Mouse (Mus musculus) layer of hippocampus, postnatal 10 days (tissue): ENCODE data around the gene Ifnl3. TPM values are rescaled to one million over a fixed set of nuclear protein-coding genes. Genes with fewer than 3 reads are reported as not detected.
A peak's percentile ranks its signal among the peaks of the same experiment; 100 is the strongest.
"Not testable (repeated sequence)": the region's sequence is repeated elsewhere in the genome, so short reads cannot be mapped to it uniquely, and the experiment has no call there.

Experiments
- DNase-seq, 2 experiments: peaks; one replicate each; pipeline ENCODE4 v3.0.0; 2021; ENCODE audit warnings: low spot score in 2 of 2
- long read RNA-seq: library from polyadenylated mRNA; stranded (forward); transcript quantifications from one replicate; pipeline ENCODE4 v2.0.0, GENCODE M21; 2023
- total RNA-seq, 2 experiments: library from RNA; stranded (reverse); gene quantifications; 2 replicates each; pipeline ENCODE4 v1.2.3; 2021

Gene Ifnl3
- total RNA-seq = not detected
- long read RNA-seq = 0 reads

- not testable (repeated sequence) for DNase-seq
Measured at GRCm38 (mm10) chr7:28522536-28522935, at the start of gene Ifnl3. TSS of gene Ifnl3 (plus strand) at chr7:28522836.

DNA sequence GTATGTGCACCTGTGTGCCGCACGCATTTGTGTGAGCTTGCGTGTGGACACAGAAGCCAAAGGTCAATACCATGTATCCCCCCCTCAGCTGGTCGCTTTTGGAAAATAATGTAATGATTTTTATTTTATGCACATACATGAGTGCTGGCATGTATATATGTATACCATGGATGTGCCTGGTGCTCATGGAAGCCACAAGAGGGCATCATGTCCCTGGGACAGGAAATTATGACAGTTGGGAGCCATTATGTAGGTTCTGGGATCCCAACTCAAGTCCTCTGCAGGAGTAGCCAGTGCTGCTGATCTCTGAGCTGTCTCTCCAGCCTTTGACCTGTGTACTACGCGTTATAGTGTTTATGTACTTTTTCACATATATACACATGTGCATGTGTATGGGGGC, 46.4 kb upstream of the Ifnl3 start:
- DNase-seq = no peak

DNA sequence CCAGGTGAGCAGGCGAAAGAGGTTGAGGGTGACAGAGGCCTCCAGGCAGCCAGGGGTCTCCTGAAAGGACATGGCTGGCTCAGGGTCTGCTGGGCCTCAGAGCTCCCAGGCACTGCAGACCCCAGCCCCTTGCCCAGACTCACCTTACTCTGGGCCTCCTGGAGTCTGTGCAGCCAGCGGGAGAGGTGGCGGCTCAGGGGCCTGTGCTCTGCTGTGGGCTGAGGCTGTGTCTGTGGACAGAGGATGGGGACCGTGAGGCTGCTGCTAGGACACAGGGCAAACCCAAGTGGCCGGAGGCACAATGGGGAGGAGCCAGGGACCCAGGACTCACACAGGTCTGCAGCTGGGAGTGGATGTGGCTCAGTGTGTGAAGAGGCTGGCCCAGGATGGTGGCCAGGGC, 45.3 kb upstream of the Ifnl3 start:
- no peak for DNase-seq

GRCm38 (mm10) chr7:28478854-28479253, 43.8 kb upstream of the Ifnl3 start:
- DNase-seq = no peak

DNA sequence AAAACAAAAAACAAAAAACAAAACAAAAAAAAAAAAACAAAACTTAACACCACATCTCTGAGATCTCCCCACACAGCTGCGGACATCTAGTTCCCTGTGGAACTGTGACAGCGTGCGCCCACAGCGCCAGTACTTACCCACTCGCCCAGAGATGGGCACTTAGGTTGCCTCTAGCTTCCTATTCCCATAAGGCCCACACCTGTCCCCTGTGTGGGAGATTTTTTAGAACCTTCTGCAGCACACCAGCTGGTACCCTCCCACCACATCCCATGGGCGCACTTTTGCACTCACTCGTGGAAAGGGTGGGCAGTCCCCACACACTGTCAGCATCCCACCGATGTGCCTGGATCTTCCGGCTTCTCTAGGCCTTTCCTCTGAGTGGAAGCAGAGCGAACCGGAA, 39.8 kb upstream of the Ifnl3 start:
- DNase-seq = no peak

DNA sequence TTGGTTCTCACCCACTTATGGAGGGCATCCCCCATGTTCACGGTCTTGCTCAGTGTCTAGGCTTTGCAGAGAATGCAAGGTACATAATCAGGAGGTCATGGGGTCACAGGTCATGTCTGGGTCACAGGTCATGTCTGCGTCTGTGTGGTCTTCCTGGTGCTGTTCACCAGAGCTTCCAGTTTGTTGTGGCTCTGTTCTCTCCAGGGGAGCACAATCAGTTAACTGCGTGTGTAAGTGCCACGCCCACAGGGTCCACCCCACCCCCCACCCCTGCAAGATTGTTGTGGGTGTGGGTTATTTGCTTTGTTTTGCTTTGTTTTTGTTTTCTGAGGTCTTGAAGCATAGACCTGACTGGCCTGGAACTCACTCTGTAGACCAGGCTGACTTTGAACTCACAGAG, 38.4 kb upstream of the Ifnl3 start:
- DNase-seq = no peak

- DNase-seq = no peak
Measured at GRCm38 (mm10) chr7:28488030-28488491, 34.6 kb upstream of the Ifnl3 start.

DNA sequence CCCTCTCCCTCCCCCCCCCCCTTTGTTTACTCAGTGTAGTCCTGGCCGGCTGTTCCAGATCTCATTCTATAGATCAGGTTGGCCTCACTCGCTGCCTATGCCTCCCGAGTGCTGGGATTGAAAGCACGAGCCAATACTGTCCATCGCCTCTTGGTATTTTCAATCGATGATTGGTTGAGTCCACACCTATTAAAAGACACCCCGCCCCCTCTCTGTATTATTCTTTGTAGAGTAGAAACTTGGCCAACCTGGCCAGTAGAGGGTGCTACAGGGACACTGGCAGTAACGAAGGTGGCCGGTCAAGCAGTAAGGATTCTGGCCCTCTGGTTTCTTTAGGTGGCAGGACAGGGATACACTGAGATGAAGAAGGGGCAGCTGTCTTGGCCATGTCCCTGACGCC, 32.2 kb upstream of the Ifnl3 start:
- peak in 1 of 2 experiments; percentile 34 for DNase-seq

DNA sequence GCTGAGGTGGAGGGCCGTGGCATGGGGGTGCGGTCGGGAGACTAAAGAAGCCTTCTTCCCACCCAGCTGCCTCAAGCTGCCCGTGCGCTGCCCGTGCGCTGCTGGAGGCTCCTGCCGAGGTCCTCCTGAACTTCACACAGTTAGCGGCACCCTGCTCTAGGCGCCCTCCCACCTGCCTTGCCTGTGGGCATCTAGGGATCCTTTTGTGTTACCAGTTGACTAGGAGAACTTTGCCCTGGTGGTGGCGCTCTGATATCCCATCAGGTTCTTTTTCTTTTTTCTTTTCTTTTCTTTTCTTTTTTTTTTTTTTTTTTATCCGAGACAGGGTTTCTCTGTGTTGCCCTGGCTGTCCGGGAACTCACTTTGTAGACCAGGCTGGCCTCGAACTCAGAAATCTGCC, 31.7 kb upstream of the Ifnl3 start:
- no peak for DNase-seq

GRCm38 (mm10) chr7:28492310-28492709, 30.3 kb upstream of the Ifnl3 start:
- no peak for DNase-seq

GRCm38 (mm10) chr7:28495426-28495825, 27.2 kb upstream of the Ifnl3 start:
- DNase-seq = no peak

DNA sequence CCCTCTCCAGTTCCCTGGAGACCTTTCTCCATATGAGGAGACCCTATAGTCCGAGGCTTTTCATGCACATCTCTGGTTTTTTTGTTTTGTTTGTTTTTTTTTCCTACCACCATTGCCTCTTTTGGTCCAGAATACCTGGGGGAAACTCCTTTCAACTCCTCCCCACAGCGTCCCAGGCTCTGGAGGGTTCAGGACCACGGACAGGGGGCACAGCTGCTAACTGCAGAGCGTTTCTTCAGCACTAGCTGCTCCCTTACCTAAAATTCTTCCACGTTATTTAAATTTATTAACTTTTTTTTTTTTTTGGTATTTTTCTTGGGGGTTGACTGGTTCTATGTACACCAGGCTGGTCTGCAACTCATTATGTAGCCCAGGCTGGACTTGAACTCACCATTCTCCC, 17.1 kb upstream of the Ifnl3 start:
- no peak for DNase-seq

DNA sequence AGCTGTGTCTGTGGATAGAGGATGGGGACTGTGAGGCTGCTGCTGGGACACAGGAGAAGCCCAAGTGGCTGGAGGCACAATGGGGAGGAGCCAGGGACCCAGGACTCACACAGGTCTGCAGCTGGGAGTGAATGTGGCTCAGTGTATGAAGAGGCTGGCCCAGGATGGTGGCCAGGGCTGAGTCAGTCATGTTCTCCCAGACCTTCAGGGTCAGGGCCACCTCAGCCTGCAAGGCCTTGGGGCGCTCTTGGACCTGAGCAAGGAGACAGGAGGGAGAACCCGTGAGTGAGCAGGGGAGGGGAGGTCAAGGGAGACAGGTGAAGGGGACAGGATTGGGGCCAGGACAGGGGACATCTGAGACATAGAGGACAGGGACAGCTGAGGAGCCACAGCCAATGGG, 13.5 kb upstream of the Ifnl3 start:
- not testable (repeated sequence) for DNase-seq

- not testable (repeated sequence) for DNase-seq
Measured at GRCm38 (mm10) chr7:28510405-28510974, 12.1 kb upstream of the Ifnl3 start, which contains the start of gene Ifnl2. TSS of gene Ifnl2 (minus strand) at chr7:28510455.

GRCm38 (mm10) chr7:28511441-28511840, 11.2 kb upstream of the Ifnl3 start:
- DNase-seq = no peak

DNA sequence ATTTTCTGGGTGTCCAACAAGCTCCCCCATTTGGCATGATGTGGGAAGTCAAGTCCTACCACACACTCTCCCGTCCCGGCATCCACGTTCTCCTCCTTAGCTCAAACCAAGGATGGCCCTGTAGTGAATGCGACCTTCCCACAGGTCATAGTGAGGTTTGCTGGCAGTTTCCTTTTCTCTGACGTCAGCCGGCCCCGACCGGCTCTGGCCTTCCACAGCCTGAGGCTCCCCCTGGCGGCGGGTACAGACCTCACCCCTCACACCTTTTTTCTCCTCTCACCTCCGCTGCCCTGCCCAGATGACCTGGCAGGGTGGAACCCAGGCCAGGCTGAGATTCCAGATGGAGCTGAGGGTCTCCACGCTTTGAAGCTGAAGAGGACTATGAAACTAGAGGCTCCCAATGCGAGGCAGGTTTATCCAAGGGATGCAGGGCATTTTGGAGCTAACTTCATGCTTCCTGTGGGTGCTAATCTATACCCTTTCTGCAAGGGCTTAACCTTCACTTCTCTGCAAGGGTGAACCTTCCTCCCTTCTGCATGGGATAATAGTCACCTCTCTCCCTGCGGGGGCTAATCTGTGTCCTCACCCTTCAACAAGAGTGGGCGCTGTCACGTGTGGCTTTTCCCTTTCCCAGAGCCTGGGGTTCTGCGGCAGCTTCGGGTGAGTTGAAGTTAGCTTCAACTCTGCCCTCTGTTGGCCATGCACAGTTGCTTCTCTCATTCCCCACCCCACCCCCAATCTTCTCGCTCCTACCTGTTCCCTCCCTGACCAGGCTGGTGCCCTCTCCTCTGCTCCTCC, 5.5 kb downstream of the Ifnl3 start:
- peak; percentile 71 to 74 for DNase-seq

DNA sequence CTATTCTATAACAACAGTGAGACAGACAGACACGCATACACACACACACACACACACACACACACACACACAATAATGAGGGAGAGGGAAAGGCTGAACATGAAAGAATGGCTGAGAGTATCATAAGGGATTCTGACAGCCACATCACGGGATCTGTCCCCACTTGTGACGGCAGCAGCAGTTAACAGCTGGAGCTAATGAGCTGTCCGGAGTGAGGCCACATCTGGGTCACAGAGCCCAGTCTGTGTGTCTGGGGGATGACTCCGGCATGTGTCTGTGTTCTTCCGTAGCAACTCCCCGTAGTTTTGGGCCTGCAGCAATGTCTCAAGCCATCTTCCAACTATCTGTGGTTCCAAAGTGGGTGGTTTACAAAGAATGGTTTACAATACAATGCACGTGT, 9.4 kb downstream of the Ifnl3 start:
- no peak for DNase-seq

DNA sequence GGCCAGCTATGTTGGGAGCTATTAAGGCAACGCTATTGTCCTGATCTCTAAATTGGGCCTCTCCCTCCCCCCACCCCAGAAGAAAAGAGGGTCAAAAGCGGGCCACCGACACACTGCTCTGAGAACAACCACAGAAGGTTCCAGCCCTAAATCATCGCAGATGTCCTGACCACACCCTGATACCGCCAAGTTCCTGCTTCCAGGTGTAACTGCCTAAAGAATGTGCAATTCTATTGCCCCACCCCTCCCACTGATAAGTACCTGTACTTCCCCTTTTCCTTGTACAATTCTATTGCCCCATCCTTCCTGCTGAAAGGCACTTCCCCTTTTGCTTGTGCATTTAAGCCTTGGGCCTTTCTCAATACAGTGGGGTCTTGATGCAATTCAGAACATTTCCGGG, 16.2 kb downstream of the Ifnl3 start:
- DNase-seq = not testable (repeated sequence)

- no peak for DNase-seq
Measured at GRCm38 (mm10) chr7:28540526-28540925, 17.9 kb downstream of the Ifnl3 start, which contains the start of gene Sycn. TSS of gene Sycn (plus strand) at chr7:28540885.

- DNase-seq = no peak
Measured at GRCm38 (mm10) chr7:28544051-28544601, 21.5 kb downstream of the Ifnl3 start.

- DNase-seq = no peak
Measured at GRCm38 (mm10) chr7:28545048-28545890, 22.6 kb downstream of the Ifnl3 start.

- no peak for DNase-seq
Measured at GRCm38 (mm10) chr7:28545891-28546210, 23.2 kb downstream of the Ifnl3 start.
